Mouse (Mus musculus): ENCODE data around the gene Mybbp1a.

Gene Mybbp1a

GRCm38 (mm10) chr11:72471381-72471780, 30.2 kb downstream of the Mybbp1a start:
- no peaks in the 10 kb centered on the region for H3K36me3 ChIP-seq (ENCODE audit: control insufficient read depth, insufficient read depth, low read length, poor library complexity, severe bottlenecking)
- no peak for DNase-seq (ENCODE audit: low read depth, low spot score)
- no peaks in the 10 kb centered on the region for H3K27me3 ChIP-seq (ENCODE audit: control insufficient read depth, insufficient read depth, low read length, poor library complexity, severe bottlenecking)

GRCm38 (mm10) chr11:72473540-72473939, 32.4 kb downstream of the Mybbp1a start:
- no peaks in the 10 kb centered on the region for H3K27me3 ChIP-seq (ENCODE audit: control insufficient read depth, insufficient read depth, low read length, poor library complexity, severe bottlenecking)
- H3K36me3 ChIP-seq (ENCODE audit: control insufficient read depth, insufficient read depth, low read length, poor library complexity, severe bottlenecking): no peaks in the 10 kb centered on the region
- DNase-seq (ENCODE audit: low read depth, low spot score): no peak

- DNase-seq (ENCODE audit: low read depth, low spot score): no peak
- no peaks in the 10 kb centered on the region for H3K36me3 ChIP-seq (ENCODE audit: control insufficient read depth, insufficient read depth, low read length, poor library complexity, severe bottlenecking)
- no peaks in the 10 kb centered on the region for H3K27me3 ChIP-seq (ENCODE audit: control insufficient read depth, insufficient read depth, low read length, poor library complexity, severe bottlenecking)
Observed at GRCm38 (mm10) chr11:72474926-72475325, 33.8 kb downstream of the Mybbp1a start.

- H3K27me3 ChIP-seq (ENCODE audit: control insufficient read depth, insufficient read depth, low read length, poor library complexity, severe bottlenecking): no peaks in the 10 kb centered on the region
- peak; percentile 22 for DNase-seq (ENCODE audit: low read depth, low spot score)
- H3K36me3 ChIP-seq (ENCODE audit: control insufficient read depth, insufficient read depth, low read length, poor library complexity, severe bottlenecking): no peaks in the 10 kb centered on the region
Observed at GRCm38 (mm10) chr11:72475408-72475807, 34.3 kb downstream of the Mybbp1a start.

- H3K27me3 ChIP-seq (ENCODE audit: control insufficient read depth, insufficient read depth, low read length, poor library complexity, severe bottlenecking): no peaks in the 10 kb centered on the region
- DNase-seq (ENCODE audit: low read depth, low spot score): no peak
- H3K36me3 ChIP-seq (ENCODE audit: control insufficient read depth, insufficient read depth, low read length, poor library complexity, severe bottlenecking): no peaks in the 10 kb centered on the region
Observed at GRCm38 (mm10) chr11:72476074-72476625, 35.0 kb downstream of the Mybbp1a start.

- no peak for DNase-seq (ENCODE audit: low read depth, low spot score)
- Histone ChIP-seq H3K36me3 (ENCODE audit: control insufficient read depth, insufficient read depth, low read length, poor library complexity, severe bottlenecking) (no peaks in the 10 kb centered on the region), H3K27me3 (ENCODE audit: control insufficient read depth, insufficient read depth, low read length, poor library complexity, severe bottlenecking) (no peaks in the 10 kb centered on the region)
Observed at GRCm38 (mm10) chr11:72477182-72477581, 36.0 kb downstream of the Mybbp1a start.

- Histone ChIP-seq H3K36me3 (ENCODE audit: control insufficient read depth, insufficient read depth, low read length, poor library complexity, severe bottlenecking) (no peaks in the 10 kb centered on the region), H3K27me3 (ENCODE audit: control insufficient read depth, insufficient read depth, low read length, poor library complexity, severe bottlenecking) (no peaks in the 10 kb centered on the region)
- peak; percentile 25 for DNase-seq (ENCODE audit: low read depth, low spot score)
Observed at GRCm38 (mm10) chr11:72477653-72478052, 36.5 kb downstream of the Mybbp1a start.

GRCm38 (mm10) chr11:72478228-72478627, 37.1 kb downstream of the Mybbp1a start:
- H3K36me3 ChIP-seq (ENCODE audit: control insufficient read depth, insufficient read depth, low read length, poor library complexity, severe bottlenecking): no peaks in the 10 kb centered on the region
- DNase-seq (ENCODE audit: low read depth, low spot score): no peak
- H3K27me3 ChIP-seq (ENCODE audit: control insufficient read depth, insufficient read depth, low read length, poor library complexity, severe bottlenecking): no peaks in the 10 kb centered on the region

GRCm38 (mm10) chr11:72479499-72479898, 38.3 kb downstream of the Mybbp1a start:
- DNase-seq (ENCODE audit: low read depth, low spot score): no peak
- Histone ChIP-seq H3K36me3 (ENCODE audit: control insufficient read depth, insufficient read depth, low read length, poor library complexity, severe bottlenecking) (no peaks in the 10 kb centered on the region), H3K27me3 (ENCODE audit: control insufficient read depth, insufficient read depth, low read length, poor library complexity, severe bottlenecking) (no peaks in the 10 kb centered on the region)

- H3K36me3 ChIP-seq (ENCODE audit: control insufficient read depth, insufficient read depth, low read length, poor library complexity, severe bottlenecking): no peaks in the 10 kb centered on the region
- H3K27me3 ChIP-seq (ENCODE audit: control insufficient read depth, insufficient read depth, low read length, poor library complexity, severe bottlenecking): no peaks in the 10 kb centered on the region
- DNase-seq (ENCODE audit: low read depth, low spot score): no peak
Observed at GRCm38 (mm10) chr11:72481313-72481712, 40.2 kb downstream of the Mybbp1a start.

GRCm38 (mm10) chr11:72481952-72482351, 40.8 kb downstream of the Mybbp1a start:
- Histone ChIP-seq H3K36me3 (ENCODE audit: control insufficient read depth, insufficient read depth, low read length, poor library complexity, severe bottlenecking) (no peaks in the 10 kb centered on the region), H3K27me3 (ENCODE audit: control insufficient read depth, insufficient read depth, low read length, poor library complexity, severe bottlenecking) (no peaks in the 10 kb centered on the region)
- no peak for DNase-seq (ENCODE audit: low read depth, low spot score)

GRCm38 (mm10) chr11:72484549-72484948, 43.4 kb downstream of the Mybbp1a start:
- Histone ChIP-seq H3K36me3 (ENCODE audit: control insufficient read depth, insufficient read depth, low read length, poor library complexity, severe bottlenecking) (no peaks in the 10 kb centered on the region), H3K27me3 (ENCODE audit: control insufficient read depth, insufficient read depth, low read length, poor library complexity, severe bottlenecking) (no peaks in the 10 kb centered on the region)
- no peak for DNase-seq (ENCODE audit: low read depth, low spot score)

GRCm38 (mm10) chr11:72485157-72485556, 44.0 kb downstream of the Mybbp1a start:
- no peak for DNase-seq (ENCODE audit: low read depth, low spot score)
- Histone ChIP-seq H3K27me3 (ENCODE audit: control insufficient read depth, insufficient read depth, low read length, poor library complexity, severe bottlenecking) (no peaks in the 10 kb centered on the region), H3K36me3 (ENCODE audit: control insufficient read depth, insufficient read depth, low read length, poor library complexity, severe bottlenecking) (no peaks in the 10 kb centered on the region)

- Histone ChIP-seq H3K27me3 (ENCODE audit: control insufficient read depth, insufficient read depth, low read length, poor library complexity, severe bottlenecking) (no peaks in the 10 kb centered on the region), H3K36me3 (ENCODE audit: control insufficient read depth, insufficient read depth, low read length, poor library complexity, severe bottlenecking) (no peaks in the 10 kb centered on the region)
- DNase-seq (ENCODE audit: low read depth, low spot score): no peak
Observed at GRCm38 (mm10) chr11:72485960-72486359, 44.8 kb downstream of the Mybbp1a start.

- H3K36me3 ChIP-seq (ENCODE audit: control insufficient read depth, insufficient read depth, low read length, poor library complexity, severe bottlenecking): no peaks in the 10 kb centered on the region
- H3K27me3 ChIP-seq (ENCODE audit: control insufficient read depth, insufficient read depth, low read length, poor library complexity, severe bottlenecking): no peaks in the 10 kb centered on the region
- DNase-seq (ENCODE audit: low read depth, low spot score): no peak
Observed at GRCm38 (mm10) chr11:72487171-72487570, 46.0 kb downstream of the Mybbp1a start.

- Histone ChIP-seq H3K36me3 (ENCODE audit: control insufficient read depth, insufficient read depth, low read length, poor library complexity, severe bottlenecking) (no peaks in the 10 kb centered on the region), H3K27me3 (ENCODE audit: control insufficient read depth, insufficient read depth, low read length, poor library complexity, severe bottlenecking) (no peaks in the 10 kb centered on the region)
- peak; percentile 31 for DNase-seq (ENCODE audit: low read depth, low spot score)
Observed at GRCm38 (mm10) chr11:72487739-72488138, 46.6 kb downstream of the Mybbp1a start.
